Comparison of ENCODE assay signal across 8 mouse cellular contexts in genomic region chr5:104570766-104571165, GRCm38 (mm10).
DNase-seq lines count a peak whose midpoint lies in the region; ATAC-seq lines count a peak whose summit lies in the region.

No protein-coding gene starts in this region.

- peak; percentile 30; the same call in 1 of the 2 replicates for ATAC-seq in intestine, embryonic 15.5 days
- peak; percentile 40 for ATAC-seq in midbrain, embryonic 15.5 days (replicated peaks)
- no peak for ATAC-seq in erythroid progenitor cell, adult 5-6 weeks (replicated peaks; ENCODE audit: low FRiP score, poor library complexity, severe bottlenecking)

- H3K9ac ChIP-seq in intestine, embryonic 15.5 days: no peak overlapping the region
- peak overlapping the region; percentile 29 for H3K9ac ChIP-seq in midbrain, embryonic 15.5 days

- DNase-seq in heart, adult 18-20 months: peak; percentile 9 to 30
- DNase-seq in heart, adult 8-10 months (ENCODE audit: low spot score): no peak
- peak; percentile 28 for DNase-seq in brain, adult 2 months (ENCODE audit: low read depth, low spot score)
- peak; percentile 33 to 40 for DNase-seq in frontal cortex, postnatal 10 days (ENCODE audit: low spot score in 2 of 2)
- peak; percentile 9 to 16 for DNase-seq in left cerebral cortex, postnatal 36 days (ENCODE audit: low spot score in 2 of 2)

- H3K4me3 ChIP-seq in intestine, embryonic 15.5 days (replicated peaks): peak overlapping the region; percentile 57; the same call in 1 of the 2 replicates
- H3K4me3 ChIP-seq in midbrain, embryonic 15.5 days: peak overlapping the region; percentile 73

- no peaks in the 10 kb centered on the region for H3K9me3 ChIP-seq in intestine, embryonic 15.5 days
- H3K9me3 ChIP-seq in midbrain, embryonic 15.5 days: peaks cover 4% of the 10 kb centered on the region; the same call in 1 of the 2 replicates

- WGBS in intestine, embryonic 15.5 days: 43% methylated on average over 6 of the region's 6 CpGs
- 41% methylated on average over 6 of the region's 6 CpGs for WGBS in midbrain, embryonic 15.5 days

- no peaks in the 10 kb centered on the region for H3K27me3 ChIP-seq in intestine, embryonic 15.5 days (replicated peaks)
- H3K27me3 ChIP-seq in midbrain, embryonic 15.5 days (replicated peaks): no peaks in the 10 kb centered on the region

- no peak overlapping the region for H3K27ac ChIP-seq in intestine, embryonic 15.5 days
- peak overlapping the region; percentile 89 for H3K27ac ChIP-seq in midbrain, embryonic 15.5 days

- intact Hi-C loops in left cerebral cortex, postnatal 36 days (cut with DNase I): no loop called here

- H3K4me2 ChIP-seq in intestine, embryonic 15.5 days (replicated peaks): peak overlapping the region; percentile 33
- H3K4me2 ChIP-seq in midbrain, embryonic 15.5 days: peak overlapping the region; percentile 46

- peaks cover 9% of the 10 kb centered on the region for H3K36me3 ChIP-seq in intestine, embryonic 15.5 days
- H3K36me3 ChIP-seq in midbrain, embryonic 15.5 days (replicated peaks): peaks cover 11% of the 10 kb centered on the region

- no peaks in the 10 kb centered on the region for H3K4me1 ChIP-seq in intestine, embryonic 15.5 days (replicated peaks)
- H3K4me1 ChIP-seq in midbrain, embryonic 15.5 days: peaks cover 8% of the 10 kb centered on the region
